ENCODE assay signal across 24 mouse cellular contexts in the genomic region with DNA sequence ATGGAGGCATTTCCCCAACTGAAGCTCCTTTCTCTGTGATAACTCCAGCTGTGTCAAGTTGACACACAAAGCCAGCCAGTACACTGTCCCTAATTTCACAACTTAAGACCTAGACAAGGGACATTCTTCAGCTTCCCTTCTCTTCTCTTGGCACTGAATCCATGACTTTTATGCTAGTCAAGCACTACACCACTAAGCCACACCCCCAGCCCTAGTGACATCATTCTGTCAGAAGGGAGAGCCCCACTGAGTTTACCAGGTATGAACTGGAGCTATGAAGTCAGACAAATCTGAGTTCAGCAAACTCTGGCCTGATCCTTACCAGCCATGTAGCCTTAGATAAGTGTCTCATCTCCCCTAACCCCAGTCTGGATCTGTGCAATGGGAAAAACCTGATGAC. TPM values are rescaled to one million over a fixed set of nuclear protein-coding genes. Genes with fewer than 3 reads are reported as not detected.
"Had no signal": no experiment of that assay in that cellular context is flagged by ENCODE, and none has a peak within 500 bp of the region (broad histone marks: within the 10 kb centered on the region; RNA-seq: fewer than 3 reads in every experiment).

No protein-coding gene starts in this region.

- H3K27me3 ChIP-seq: heart, embryonic 12.5 days; hindbrain, embryonic 13.5 days; hindbrain, embryonic 15.5 days; kidney, embryonic 15.5 days; limb, embryonic 13.5 days; limb, embryonic 15.5 days; liver, embryonic 12.5 days had no signal

- H3K9me3 ChIP-seq: heart, embryonic 12.5 days; hindbrain, embryonic 13.5 days; hindbrain, embryonic 15.5 days; kidney, embryonic 15.5 days; limb, embryonic 13.5 days; limb, embryonic 15.5 days; liver, embryonic 12.5 days had no signal

- H3K4me3 ChIP-seq: heart, embryonic 12.5 days; hindbrain, embryonic 13.5 days; hindbrain, embryonic 15.5 days; kidney, embryonic 15.5 days; limb, embryonic 13.5 days; limb, embryonic 15.5 days; liver, embryonic 12.5 days had no signal

- H3K36me3 ChIP-seq: heart, embryonic 12.5 days; hindbrain, embryonic 13.5 days; hindbrain, embryonic 15.5 days; kidney, embryonic 15.5 days; limb, embryonic 13.5 days; limb, embryonic 15.5 days; liver, embryonic 12.5 days had no signal

- ATAC-seq: hindbrain, postnatal 0 days; intestine, embryonic 16.5 days; liver, embryonic 12.5 days had no signal

- H3K4me1 ChIP-seq: heart, embryonic 12.5 days; kidney, embryonic 15.5 days; limb, embryonic 13.5 days; liver, embryonic 12.5 days had no signal

- H3K4me2 ChIP-seq: heart, embryonic 12.5 days; hindbrain, embryonic 13.5 days; hindbrain, embryonic 15.5 days; kidney, embryonic 15.5 days; limb, embryonic 13.5 days; limb, embryonic 15.5 days; liver, embryonic 12.5 days had no signal

- H3K27ac ChIP-seq: hindbrain, embryonic 13.5 days; hindbrain, embryonic 15.5 days; hindbrain, postnatal 0 days; kidney, embryonic 15.5 days; kidney, postnatal 0 days; limb, embryonic 13.5 days; limb, embryonic 15.5 days; liver, embryonic 12.5 days had no signal

- H3K9ac ChIP-seq: heart, embryonic 12.5 days; hindbrain, embryonic 13.5 days; hindbrain, embryonic 15.5 days; kidney, embryonic 15.5 days; limb, embryonic 13.5 days; limb, embryonic 15.5 days; liver, embryonic 12.5 days had no signal

- DNase-seq: gastrocnemius, postnatal 14 days; gastrocnemius, postnatal 36 days; heart, adult 18-20 months; heart, postnatal 14 days; heart, postnatal 36 days; kidney, adult 11 months; kidney, adult 2 months; kidney, adult 9 months; kidney, postnatal 14 days; kidney, postnatal 36 days; layer of hippocampus, adult 9-11 months; layer of hippocampus, postnatal 36 days; left cerebral cortex, postnatal 4 days had no signal

RNA-seq across cellular contexts. Expression of a gene that starts 6.9 kb away (rescaled TPM):
- total RNA-seq: hematopoietic stem cell, adult 5-6 weeks had no signal
